Mouse (Mus musculus): ENCODE measurements around the gene Fundc2.
A peak's percentile ranks its signal among the peaks of the same experiment; 100 is the strongest.

The Fundc2 gene

GRCm38 (mm10) chrX:75382195-75382771, at the start of gene Fundc2, which contains the start of gene F8:
TSS of gene Fundc2 (plus strand) at chrX:75382399.
TSS of gene F8 (minus strand) at chrX:75382615.
- peak; percentile 64 to 90 for DNase-seq

GRCm38 (mm10) chrX:75370197-75370596, 12.0 kb upstream of the Fundc2 start:
- DNase-seq, result no peak

DNA sequence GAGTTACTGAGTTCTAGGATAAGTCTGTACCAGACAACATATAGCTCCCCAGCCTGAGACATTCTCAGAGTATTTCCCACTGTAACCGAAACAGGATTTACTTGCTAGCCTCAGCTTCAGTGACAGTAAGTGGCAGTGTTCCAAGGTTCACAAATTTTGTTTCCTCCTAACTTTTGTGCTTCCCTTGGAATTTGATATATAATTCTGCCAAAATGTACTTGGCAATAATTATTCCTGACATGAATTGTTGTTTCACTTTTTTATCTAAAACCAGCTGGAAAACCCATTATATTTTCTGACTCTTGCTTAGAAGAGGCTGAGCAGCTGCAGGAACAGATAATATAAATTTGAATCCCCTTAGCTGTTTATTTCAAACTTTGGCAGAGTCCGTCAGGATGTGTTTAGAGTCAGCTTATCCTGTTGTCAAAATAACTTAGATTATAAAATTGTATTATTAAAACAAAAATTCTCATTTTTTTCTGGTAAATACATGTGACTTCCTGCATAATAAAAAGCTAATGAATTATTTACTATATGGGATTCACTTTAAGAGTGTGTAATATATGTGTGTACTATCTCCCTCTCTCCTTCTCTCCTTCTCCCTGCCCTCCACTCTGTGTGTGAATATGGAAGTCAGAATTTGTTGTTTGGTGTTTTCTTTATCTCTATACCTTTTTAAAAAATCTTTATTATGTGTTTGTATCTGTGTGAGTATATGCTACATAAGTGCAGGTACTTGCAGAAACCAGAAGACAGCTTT, 9.4 kb upstream of the Fundc2 start:
- DNase-seq, result no peak

DNA sequence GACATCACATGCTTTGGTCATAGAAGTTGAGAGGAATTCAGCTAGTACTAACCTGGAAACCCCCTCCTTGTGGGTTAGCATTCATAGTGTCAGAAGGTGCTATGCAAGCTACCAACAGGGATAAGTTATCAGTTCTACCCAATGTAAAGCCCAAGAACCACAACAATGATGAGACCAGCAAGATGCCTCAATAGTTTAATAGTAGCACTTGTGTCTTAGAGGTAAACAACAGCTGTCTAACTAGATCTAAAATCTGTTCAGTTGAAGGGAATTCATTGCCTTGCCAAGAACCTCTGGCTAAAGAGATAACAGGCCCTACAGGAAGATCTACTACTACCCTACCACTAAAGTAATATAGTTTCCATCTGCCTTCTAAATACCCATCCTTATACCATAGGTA, 5.4 kb upstream of the Fundc2 start:
- no peak for DNase-seq

DNA sequence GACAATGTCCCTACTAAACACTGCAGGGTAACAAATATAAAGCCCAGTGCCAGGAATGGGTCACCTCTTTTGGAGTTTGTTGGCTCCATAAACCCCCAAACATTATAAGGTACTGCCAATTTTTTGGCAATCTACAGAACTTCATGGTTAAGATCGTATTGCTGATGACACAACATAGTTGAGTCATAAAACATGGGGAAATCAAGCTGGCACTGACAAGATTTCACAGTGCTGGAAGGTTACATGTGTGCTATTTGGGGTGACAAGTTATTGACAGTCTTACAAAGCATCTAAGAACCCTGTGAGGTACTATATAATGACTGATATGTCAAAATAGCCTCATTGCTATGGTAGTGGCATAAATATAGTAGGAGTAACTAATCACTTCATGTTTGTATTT, 1.0 kb upstream of the Fundc2 start:
- DNase-seq, result no peak

GRCm38 (mm10) chrX:75381699-75382098, 500 bp upstream of the Fundc2 start:
- DNase-seq, result no peak

DNA sequence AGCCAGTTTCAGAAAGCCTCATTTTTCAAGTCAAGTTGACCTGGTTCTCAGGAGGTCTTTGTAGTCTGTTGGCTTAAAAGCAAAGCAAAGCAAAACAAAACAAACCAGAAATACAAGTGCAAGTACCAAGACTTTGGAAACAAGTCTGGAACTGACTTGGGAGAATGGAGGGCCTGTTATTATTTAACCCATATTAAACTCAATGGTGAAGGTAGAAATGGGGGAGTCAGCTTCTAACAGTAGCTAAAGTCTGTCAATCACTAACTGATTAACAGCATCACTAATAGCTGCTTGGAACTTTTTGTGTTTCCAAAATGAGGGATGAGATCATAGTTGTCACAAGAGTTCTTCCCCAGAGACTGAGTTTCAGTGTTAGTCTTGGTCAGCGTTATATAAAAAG, 17.3 kb downstream of the Fundc2 start:
- DNase-seq, result no peak

- DNase-seq, result no peak
Measured at GRCm38 (mm10) chrX:75402668-75403067, 20.5 kb downstream of the Fundc2 start.

DNA sequence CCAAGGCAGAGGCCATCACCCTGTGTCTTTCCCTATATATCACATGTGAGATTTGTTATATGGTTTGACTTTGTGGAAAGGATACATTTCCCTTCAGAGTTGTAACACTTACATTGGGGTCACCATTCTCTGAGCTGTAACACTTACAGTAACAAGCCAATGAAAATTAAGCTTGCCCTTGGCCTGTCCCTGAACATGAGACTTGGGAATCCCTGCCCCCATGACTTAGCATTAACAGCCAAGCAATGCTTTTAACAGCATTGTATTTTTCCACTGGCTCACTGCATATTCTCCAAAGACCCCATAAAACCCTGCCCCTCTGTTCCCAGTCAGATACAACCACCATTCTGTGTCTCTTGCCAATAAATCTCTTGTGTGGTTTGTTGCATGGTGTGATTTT, 21.2 kb downstream of the Fundc2 start:
- DNase-seq, result no peak

DNA sequence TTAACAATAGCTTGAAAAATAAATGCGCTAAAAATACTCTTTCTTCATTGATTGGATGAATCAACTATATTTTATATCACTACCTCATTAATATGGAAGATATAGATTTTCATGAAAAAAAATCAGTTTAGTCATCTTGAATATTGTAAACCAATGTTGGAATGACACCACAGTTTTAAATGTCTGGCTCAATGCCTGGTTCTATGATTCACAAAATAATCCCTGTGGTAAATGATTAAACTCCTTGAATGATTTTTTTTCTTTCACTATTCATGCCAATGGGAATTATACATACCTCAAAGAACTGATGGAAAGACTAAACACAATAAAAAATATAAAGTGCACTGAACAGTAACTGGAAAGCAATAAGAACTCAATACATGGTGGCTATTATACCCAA, 27.5 kb downstream of the Fundc2 start:
- no peak for DNase-seq

DNA sequence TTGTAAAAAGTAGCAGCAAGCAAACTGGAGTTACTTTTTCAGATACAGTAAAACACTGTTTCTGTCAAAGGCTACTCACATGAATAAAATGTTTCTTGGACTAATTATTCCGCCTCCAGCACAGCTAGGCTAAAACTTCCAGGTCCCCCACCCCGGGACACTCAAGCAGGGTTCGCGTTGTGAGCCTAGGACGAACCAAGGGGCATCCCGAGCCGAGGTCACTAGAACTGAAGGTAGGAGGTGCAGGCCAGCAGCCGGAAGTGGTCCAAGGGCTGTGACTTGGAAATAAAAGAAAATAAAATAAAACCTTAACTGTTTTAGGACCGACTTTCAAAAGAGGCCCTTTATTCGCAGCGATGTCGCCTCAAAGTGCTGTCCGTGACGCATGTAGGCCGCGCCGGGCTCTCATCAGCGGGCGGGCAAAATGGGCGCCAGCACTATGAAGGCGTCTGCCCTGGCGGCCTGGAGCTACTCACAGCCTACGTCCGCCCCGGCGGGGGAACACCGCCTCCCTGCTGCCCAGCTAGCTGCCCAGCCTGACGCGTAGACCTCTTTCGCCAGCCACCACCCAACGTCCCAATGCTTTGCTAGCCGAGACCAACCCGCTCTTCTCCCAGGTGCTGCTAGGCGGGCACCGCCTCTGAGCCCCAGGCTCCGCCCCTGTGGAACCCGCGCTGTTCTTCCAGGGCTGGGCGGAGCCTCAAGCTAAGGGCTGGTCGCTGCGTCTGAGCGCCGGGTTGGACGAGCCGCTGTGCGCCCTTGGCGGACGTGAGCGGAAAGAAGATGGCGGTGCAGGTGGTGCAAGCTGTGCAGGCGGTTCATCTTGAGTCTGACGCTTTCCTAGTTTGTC, 34.0 kb downstream of the Fundc2 start, which contains the start of the genes Cmc4, Mtcp1 and Brcc3:
TSS of gene Cmc4 (minus strand) at position 649 of the 850 bp plus-strand sequence.
TSS of gene Mtcp1 (minus strand) at position 653 of the 850 bp plus-strand sequence.
TSS of gene Brcc3 (plus strand) at position 693 of the 850 bp plus-strand sequence.
- peak; percentile 90 to 95 for DNase-seq

Data from lung, postnatal 4 days (tissue).